Mouse (Mus musculus) midbrain, postnatal 0 days (tissue): Measurements from ENCODE around the gene Coq2. TPM values are rescaled to one million over a fixed set of nuclear protein-coding genes. Genes with fewer than 3 reads are reported as not detected.

Source experiments
- ATAC-seq: fragments of 200-750 bp; cut with Nextera tagmentation; 2 replicates; pipeline ENCODE4 v1.8.0; 2017; ENCODE audit warnings: moderate number of reproducible peaks, mild to moderate bottlenecking, moderate TSS enrichment, moderate library complexity; ENCODE audit not compliant: low FRiP score
- DNase-seq: peaks from one replicate; pipeline ENCODE4 v3.0.0-alpha.2; 2015; ENCODE audit warnings: low spot score
- H3K27ac ChIP-seq: fragments of 300-500 bp; sonication (generic); 2 replicates; pipeline ENCODE4 v1.5.1; 2014; ENCODE audit warnings: low read depth, mild to moderate bottlenecking, low read length, mixed read lengths
- H3K27me3 ChIP-seq: fragments of 300-500 bp; sonication (generic); 2 replicates; pipeline ENCODE4 v1.6.1; 2014; ENCODE audit warnings: low read length, control low read depth, mixed read lengths; ENCODE audit not compliant: insufficient read depth
- H3K36me3 ChIP-seq: fragments of 300-500 bp; sonication (generic); 2 replicates; pipeline ENCODE4 v1.6.1; 2014; ENCODE audit warnings: low read length, control low read depth, mixed read lengths; ENCODE audit not compliant: insufficient read depth
- H3K4me1 ChIP-seq: fragments of 300-500 bp; sonication (generic); 2 replicates; pipeline ENCODE4 v1.6.1; 2014; ENCODE audit warnings: mild to moderate bottlenecking, control low read depth, antibody characterized with exemption, low read length, mixed read lengths; ENCODE audit not compliant: insufficient read depth
- H3K4me2 ChIP-seq: fragments of 300-500 bp; sonication (generic); 2 replicates; pipeline ENCODE4 v1.6.1; 2014; ENCODE audit warnings: low read depth, mild to moderate bottlenecking, low read length, mixed read lengths; ENCODE audit not compliant: poor library complexity, severe bottlenecking
- H3K4me3 ChIP-seq: fragments of 300-500 bp; sonication (generic); 2 replicates; pipeline ENCODE4 v1.5.1; 2014; ENCODE audit warnings: low read depth, mild to moderate bottlenecking, low read length, moderate library complexity
- H3K9ac ChIP-seq: fragments of 300-500 bp; sonication (generic); replicated peaks from 2 replicates; pipeline ENCODE4 v1.6.1; 2014; ENCODE audit warnings: mild to moderate bottlenecking, low read length, moderate library complexity, mixed read lengths; ENCODE audit not compliant: poor library complexity, severe bottlenecking
- H3K9me3 ChIP-seq: fragments of 300-500 bp; sonication (generic); 2 replicates; pipeline ENCODE4 v1.6.1; 2016; ENCODE audit warnings: low read length, control low read depth
- CTCF ChIP-seq: IDR thresholded peaks from 2 replicates; pipeline ENCODE4 v1.5.1; 2016; ENCODE audit warnings: antibody characterized with exemption, mild to moderate bottlenecking
- WGBS: fragments of 180-500 bp; shearing (Covaris S2); extraction: QIAGEN DNeasy Blood & Tissue Kit; methylation state at CpG from one replicate; pipeline ENCODE4 v1.1.7; 2014; 5-methylcytosine and 5-hydroxymethylcytosine counted together
- polyA plus RNA-seq: library from polyadenylated mRNA; unstranded; fragments of >200 nt; fragmentation: Nextera tagmentation; extraction: Ambion mirVana; gene quantifications from 2 replicates; pipeline ENCODE4 v1.2.1, GENCODE M21; 2015
- total RNA-seq: library from RNA; depleted of rRNA; stranded (reverse); fragments of >200 nt; gene quantifications from 2 replicates; pipeline ENCODE4 v1.2.3, GENCODE M21; 2014

The Coq2 gene
- total and polyA plus RNA-seq, 2 experiments from 2014 or later: 68.2 to 96.0 TPM

GRCm38 (mm10) chr5:100706675-100707074 lies 31.7 kb upstream of the Coq2 start:
- no peak overlapping the region for H3K27ac ChIP-seq

DNA sequence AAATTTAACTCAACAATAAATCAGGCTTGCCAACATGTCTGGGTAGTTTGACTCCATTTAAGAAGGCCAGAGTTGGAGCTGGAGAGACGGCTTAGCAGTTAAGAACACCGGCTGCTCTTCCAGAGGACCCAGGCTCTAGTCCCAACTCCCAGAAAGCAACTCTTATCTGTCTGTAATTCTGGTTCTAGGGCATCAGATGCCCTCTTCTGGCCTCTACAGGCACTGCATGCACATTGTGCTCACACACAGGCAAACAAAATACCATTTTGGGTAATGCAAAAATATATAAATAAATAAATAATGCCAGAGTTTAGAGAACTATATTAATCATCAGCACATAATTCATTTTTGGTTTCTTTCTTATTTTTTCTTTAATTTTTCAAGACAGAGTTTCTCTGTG lies 29.3 kb upstream of the Coq2 start:
- no peaks in the 10 kb centered on the region for H3K9me3 ChIP-seq
- H3K36me3 ChIP-seq: no peaks in the 10 kb centered on the region
- H3K4me1 ChIP-seq: no peaks in the 10 kb centered on the region
- DNase-seq (no peak), ATAC-seq (no peak)
- TF ChIP-seq CTCF: peak; percentile 15; the same call in 1 of the 2 replicates
- no peaks in the 10 kb centered on the region for H3K27me3 ChIP-seq
- H3K27ac ChIP-seq: no peak overlapping the region
- H3K4me3 ChIP-seq: no peak overlapping the region
- H3K9ac ChIP-seq: no peak overlapping the region
- H3K4me2 ChIP-seq: no peak overlapping the region
- WGBS: 96% methylated on average over 2 of the region's 2 CpGs

More at GRCm38 (mm10) chr5:100706675-100707074, 31.7 kb upstream of the Coq2 start:
- no peak overlapping the region for H3K4me2 ChIP-seq
- WGBS: 47% methylated on average over 8 of the region's 8 CpGs
- no peak overlapping the region for H3K9ac ChIP-seq
- no peaks in the 10 kb centered on the region for H3K27me3 ChIP-seq
- no peak overlapping the region for H3K4me3 ChIP-seq
- no peak for ATAC-seq
- H3K4me1 ChIP-seq: no peaks in the 10 kb centered on the region
- DNase-seq: peak; percentile 30
- no peaks in the 10 kb centered on the region for H3K9me3 ChIP-seq
- no peak for TF ChIP-seq CTCF
- H3K36me3 ChIP-seq: no peaks in the 10 kb centered on the region

DNA sequence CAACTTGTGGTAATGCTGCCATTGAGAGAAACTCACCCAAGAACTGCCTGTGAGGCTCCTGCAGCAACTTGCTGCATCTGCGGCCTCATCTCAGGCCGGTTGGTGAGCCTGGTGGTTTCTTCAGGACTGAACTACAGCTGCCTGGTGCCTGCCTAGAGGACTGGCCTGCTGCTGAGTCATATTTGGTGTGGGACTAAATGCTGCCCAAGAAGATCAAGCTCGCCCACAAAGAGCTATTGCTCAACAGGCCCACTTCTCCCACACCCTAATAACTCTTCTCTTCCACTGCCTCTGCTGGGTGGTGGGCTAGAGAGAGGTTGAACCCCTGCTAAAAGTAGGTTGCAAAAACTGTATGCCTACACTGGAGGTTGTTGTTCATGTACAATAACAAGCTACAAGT lies 27.4 kb upstream of the Coq2 start:
- no peak overlapping the region for H3K9ac ChIP-seq
- H3K27ac ChIP-seq: no peak overlapping the region
- H3K9me3 ChIP-seq: no peaks in the 10 kb centered on the region
- H3K4me1 ChIP-seq: no peaks in the 10 kb centered on the region
- H3K27me3 ChIP-seq: no peaks in the 10 kb centered on the region
- H3K4me2 ChIP-seq: no peak overlapping the region
- ATAC-seq (no peak), DNase-seq (no peak)
- WGBS: 92% methylated on average over 3 of the region's 3 CpGs
- H3K4me3 ChIP-seq: no peak overlapping the region
- no peaks in the 10 kb centered on the region for H3K36me3 ChIP-seq
- no peak for TF ChIP-seq CTCF

DNA sequence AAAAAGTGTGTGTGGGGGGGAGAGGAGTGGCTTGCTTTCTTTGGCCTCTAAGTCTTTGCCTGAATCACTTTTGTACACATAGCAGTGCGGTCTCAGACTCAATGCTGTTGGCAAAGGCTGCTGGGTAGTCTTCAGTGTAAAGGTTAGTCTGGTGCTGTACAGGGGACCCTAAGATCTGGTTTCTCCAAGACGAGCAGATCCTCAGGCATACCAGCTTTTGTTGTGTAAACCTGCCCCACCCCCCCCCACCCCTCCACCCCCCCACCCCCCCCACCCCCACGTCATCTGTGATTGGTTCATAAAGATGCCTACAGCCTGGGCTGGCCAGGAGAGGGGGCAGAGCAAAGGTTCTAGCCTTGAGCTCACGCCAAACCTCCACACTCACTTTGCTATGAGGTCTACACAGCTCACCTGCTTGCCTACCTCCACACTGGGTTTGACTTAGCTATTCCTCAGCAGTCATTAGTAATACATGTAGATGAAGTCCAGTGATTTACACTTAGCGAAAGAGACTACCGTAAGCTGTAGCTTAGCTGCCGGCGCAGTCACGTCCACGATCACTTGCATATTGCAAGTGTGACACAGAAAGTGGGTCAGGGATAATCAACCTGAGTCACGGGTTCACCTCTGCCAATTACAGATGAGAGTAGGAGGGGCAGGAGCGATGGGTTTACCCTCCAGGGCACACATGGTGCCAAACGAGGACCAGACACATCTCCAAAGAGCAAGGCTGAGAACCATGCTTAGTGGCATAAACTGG lies 26.1 kb upstream of the Coq2 start:
- no peak overlapping the region for H3K4me2 ChIP-seq
- ATAC-seq: no peak
- H3K4me3 ChIP-seq: no peak overlapping the region
- no peaks in the 10 kb centered on the region for H3K27me3 ChIP-seq
- H3K27ac ChIP-seq: no peak overlapping the region
- no peaks in the 10 kb centered on the region for H3K36me3 ChIP-seq
- no peaks in the 10 kb centered on the region for H3K9me3 ChIP-seq
- no peak for TF ChIP-seq CTCF
- H3K9ac ChIP-seq: no peak overlapping the region
- H3K4me1 ChIP-seq: no peaks in the 10 kb centered on the region
- 86% methylated on average over 12 of the region's 13 CpGs for WGBS
- no peak for DNase-seq

DNA sequence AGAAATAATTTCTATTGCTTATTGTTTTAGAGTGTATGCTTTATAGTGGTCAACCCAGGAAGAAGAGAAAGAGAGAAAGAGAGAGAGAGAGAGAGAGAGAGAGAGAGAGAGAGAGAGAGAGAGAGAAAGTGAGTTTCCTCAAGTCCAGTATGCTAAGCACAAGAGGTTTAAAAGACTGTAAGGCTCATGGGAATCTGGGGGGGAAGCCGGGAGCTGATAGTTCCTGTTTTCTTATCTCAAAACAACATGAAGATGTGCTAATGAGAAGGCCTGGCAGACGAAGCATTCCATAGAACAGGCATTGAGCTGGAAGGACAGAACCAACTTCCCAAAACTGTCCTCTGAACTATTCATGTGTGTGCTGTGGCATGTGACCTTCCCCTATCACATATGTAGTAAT lies 22.9 kb upstream of the Coq2 start:
- 76% methylated on average over 2 of the region's 2 CpGs for WGBS
- DNase-seq (no peak), ATAC-seq (no peak)
- H3K4me2 ChIP-seq: no peak overlapping the region
- no peaks in the 10 kb centered on the region for H3K36me3 ChIP-seq
- no peaks in the 10 kb centered on the region for H3K4me1 ChIP-seq
- H3K27me3 ChIP-seq: no peaks in the 10 kb centered on the region
- no peak overlapping the region for H3K4me3 ChIP-seq
- H3K9me3 ChIP-seq: no peaks in the 10 kb centered on the region
- H3K27ac ChIP-seq: no peak overlapping the region
- no peak overlapping the region for H3K9ac ChIP-seq
- TF ChIP-seq CTCF: no peak

DNA sequence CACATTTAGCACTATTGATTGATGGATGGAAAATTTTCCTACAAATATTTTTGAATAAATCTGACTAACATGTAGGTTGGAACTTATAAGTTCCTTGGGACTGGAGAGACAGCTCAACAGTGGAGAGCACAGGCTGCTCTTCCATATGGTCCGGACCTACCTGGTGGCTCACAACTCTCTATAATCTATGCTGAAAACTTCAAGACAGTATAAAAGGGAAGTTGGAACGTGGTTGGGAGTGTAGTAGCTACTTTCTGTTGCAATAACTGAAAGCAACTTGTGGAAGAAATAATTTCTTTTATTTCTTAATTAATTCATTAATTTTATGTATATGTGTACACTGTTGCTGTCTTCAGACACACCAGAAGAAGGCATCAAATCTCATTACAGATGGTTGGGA lies 22.5 kb upstream of the Coq2 start:
- H3K4me2 ChIP-seq: no peak overlapping the region
- DNase-seq (no peak), ATAC-seq (no peak)
- no peak overlapping the region for H3K9ac ChIP-seq
- H3K27me3 ChIP-seq: no peaks in the 10 kb centered on the region
- no peak overlapping the region for H3K27ac ChIP-seq
- no peaks in the 10 kb centered on the region for H3K4me1 ChIP-seq
- no peak overlapping the region for H3K4me3 ChIP-seq
- TF ChIP-seq CTCF: no peak
- H3K36me3 ChIP-seq: no peaks in the 10 kb centered on the region
- WGBS: 74% methylated on average over 2 of the region's 2 CpGs
- H3K9me3 ChIP-seq: no peaks in the 10 kb centered on the region
